Mouse (Mus musculus): ENCODE measurements around the gene Tent5c.
"Not testable (repeated sequence)": the region's sequence is repeated elsewhere in the genome, so short reads cannot be mapped to it uniquely, and the experiment has no call there.

The Tent5c gene

GRCm38 (mm10) chr3:100440754-100441153 is 48.4 kb downstream of the Tent5c start:
- no peak for DNase-seq (ENCODE audit: extremely low spot score, low spot score)

GRCm38 (mm10) chr3:100440009-100440408 is 49.1 kb downstream of the Tent5c start:
- DNase-seq (ENCODE audit: extremely low spot score, low spot score), result no peak

- DNase-seq (ENCODE audit: extremely low spot score, low spot score), result no peak
Observed at GRCm38 (mm10) chr3:100439088-100439487, 50.0 kb downstream of the Tent5c start.

GRCm38 (mm10) chr3:100438461-100439002 is 50.6 kb downstream of the Tent5c start:
- no peak for DNase-seq (ENCODE audit: extremely low spot score, low spot score)

- no peak for DNase-seq (ENCODE audit: extremely low spot score, low spot score)
Observed at GRCm38 (mm10) chr3:100436756-100437155, 52.4 kb downstream of the Tent5c start.

- DNase-seq (ENCODE audit: extremely low spot score, low spot score), result no peak
Observed at GRCm38 (mm10) chr3:100431705-100432104, 57.4 kb downstream of the Tent5c start.

- DNase-seq (ENCODE audit: extremely low spot score, low spot score), result no peak
Observed at GRCm38 (mm10) chr3:100430731-100431130, 58.4 kb downstream of the Tent5c start.

GRCm38 (mm10) chr3:100430101-100430500 is 59.0 kb downstream of the Tent5c start:
- no peak for DNase-seq (ENCODE audit: extremely low spot score, low spot score)

GRCm38 (mm10) chr3:100429667-100430066 is 59.5 kb downstream of the Tent5c start:
- no peak for DNase-seq (ENCODE audit: extremely low spot score, low spot score)

GRCm38 (mm10) chr3:100427548-100427947 is 61.6 kb downstream of the Tent5c start:
- no peak for DNase-seq (ENCODE audit: extremely low spot score, low spot score)

- DNase-seq (ENCODE audit: extremely low spot score, low spot score), result peak; percentile 38
Observed at GRCm38 (mm10) chr3:100422392-100423167, 66.5 kb downstream of the Tent5c start.

- DNase-seq (ENCODE audit: extremely low spot score, low spot score), result no peak
Observed at GRCm38 (mm10) chr3:100421354-100421753, 67.8 kb downstream of the Tent5c start.

GRCm38 (mm10) chr3:100420691-100421056 is 68.5 kb downstream of the Tent5c start:
- no peak for DNase-seq (ENCODE audit: extremely low spot score, low spot score)

GRCm38 (mm10) chr3:100419962-100420690 is 69.0 kb downstream of the Tent5c start:
- no peak for DNase-seq (ENCODE audit: extremely low spot score, low spot score)

- DNase-seq (ENCODE audit: extremely low spot score, low spot score), result no peak
Observed at GRCm38 (mm10) chr3:100418387-100418786, 70.7 kb downstream of the Tent5c start.

- no peak for DNase-seq (ENCODE audit: extremely low spot score, low spot score)
Observed at GRCm38 (mm10) chr3:100417772-100418311, 71.3 kb downstream of the Tent5c start.

GRCm38 (mm10) chr3:100415671-100416070 is 73.5 kb downstream of the Tent5c start:
- DNase-seq (ENCODE audit: extremely low spot score, low spot score), result no peak

- not testable (repeated sequence) for DNase-seq (ENCODE audit: extremely low spot score, low spot score)
Observed at GRCm38 (mm10) chr3:100413586-100413985, 75.5 kb downstream of the Tent5c start.

- DNase-seq (ENCODE audit: extremely low spot score, low spot score), result no peak
Observed at GRCm38 (mm10) chr3:100411945-100412344, 77.2 kb downstream of the Tent5c start.

GRCm38 (mm10) chr3:100409280-100409679 is 79.8 kb downstream of the Tent5c start:
- no peak for DNase-seq (ENCODE audit: extremely low spot score, low spot score)

- no peak for DNase-seq (ENCODE audit: extremely low spot score, low spot score)
Observed at GRCm38 (mm10) chr3:100408351-100409043, 80.6 kb downstream of the Tent5c start.

- no peak for DNase-seq (ENCODE audit: extremely low spot score, low spot score)
Observed at GRCm38 (mm10) chr3:100402656-100403055, 86.5 kb downstream of the Tent5c start.

Measured in neural tube, embryonic 10.5 days (tissue).